Mouse (Mus musculus) bone marrow macrophage, adult 2 months (primary cell): ENCODE measurements around the gene 4933412E24Rik.

Experiments used
- CTCF ChIP-seq: IDR thresholded peaks from 2 replicates; pipeline ENCODE4 v1.5.1; 2012; ENCODE audit warnings: low read depth, mild to moderate bottlenecking, low read length, moderate library complexity
- POLR2A ChIP-seq: IDR thresholded peaks from 2 replicates; pipeline ENCODE4 v1.6.1; 2012; ENCODE audit warnings: mild to moderate bottlenecking, low read depth, low read length, borderline replicate concordance

DNA sequence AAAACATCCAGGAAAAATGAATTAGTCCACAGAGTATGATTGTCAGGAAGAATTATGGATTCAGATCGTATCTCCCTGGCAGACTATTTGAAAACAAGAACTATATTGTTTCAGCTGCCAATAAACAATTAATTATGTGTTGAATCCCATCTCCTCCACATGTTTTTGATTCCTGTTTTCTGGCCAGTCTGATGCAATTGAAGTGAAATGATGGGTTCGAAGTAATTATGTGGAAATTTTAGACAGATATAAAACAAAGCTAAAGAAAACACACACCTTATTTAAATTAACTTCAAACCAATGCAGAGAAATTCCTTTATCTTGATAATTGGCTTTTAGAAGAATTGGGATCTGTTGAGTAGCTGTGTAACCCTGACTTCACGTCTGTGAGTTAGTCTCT is 14.3 kb upstream of the 4933412E24Rik start:
- TF ChIP-seq CTCF (no peak), POLR2A (no peak)
